Mouse (Mus musculus) ES-E14 (cell line): ENCODE data around the gene Manba.

Experiments used
- HCFC1 ChIP-seq: IDR thresholded peaks from 2 replicates; pipeline ENCODE4 v1.6.1; 2012; ENCODE audit warnings: low read length, inconsistent platforms, borderline replicate concordance; ENCODE audit not compliant: insufficient read depth
- MAFK ChIP-seq: IDR thresholded peaks from 2 replicates; pipeline ENCODE4 v1.6.1; 2014; ENCODE audit warnings: mild to moderate bottlenecking, low read depth, low read length, inconsistent platforms; ENCODE audit not compliant: insufficient read depth

DNA sequence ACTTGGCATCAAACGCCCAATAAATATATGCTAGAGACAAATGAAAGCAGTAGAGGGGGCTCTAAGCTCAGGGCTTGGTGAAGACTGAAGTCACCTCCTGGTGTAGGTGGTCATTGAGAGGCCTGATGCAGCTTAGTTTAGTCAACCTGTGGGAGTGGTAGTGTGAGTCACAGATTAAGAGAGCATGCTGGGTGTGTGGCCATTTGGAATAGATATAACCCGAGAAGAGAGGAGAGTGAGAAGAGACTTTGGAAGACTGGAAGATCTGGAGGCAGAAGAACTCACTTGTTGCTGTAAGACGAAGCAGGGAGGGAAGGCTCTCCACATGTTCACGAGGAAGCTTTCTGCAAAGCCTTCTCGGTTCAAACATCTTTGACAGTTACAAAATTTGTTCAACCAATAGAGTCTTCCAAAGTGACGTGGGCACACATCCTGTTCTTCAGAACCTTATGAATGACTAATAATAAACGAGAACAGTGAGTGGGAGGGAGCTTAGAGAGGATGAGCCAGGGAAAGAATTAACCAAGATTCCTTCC, 70.7 kb downstream of the Manba start:
- TF ChIP-seq HCFC1 (no peak), MAFK (no peak)
